Mouse (Mus musculus) olfactory bulb, adult 2 months (tissue): ENCODE measurements around the gene Agl.

Experiments
- CTCF ChIP-seq: fragments of 200-500 bp; IDR thresholded peaks from 2 replicates; pipeline ENCODE4 v1.5.1; 2012; ENCODE audit warnings: low read depth, mild to moderate bottlenecking, low read length, moderate library complexity; ENCODE audit not compliant: insufficient read depth
- POLR2A ChIP-seq: fragments of 200-500 bp; IDR thresholded peaks from 2 replicates; pipeline ENCODE4 v1.6.1; 2012; ENCODE audit warnings: mild to moderate bottlenecking, low read depth, low read length, moderate library complexity; ENCODE audit not compliant: insufficient read depth

GRCm38 (mm10) chr3:116835350-116835749, 27.4 kb upstream of the Agl start:
- TF ChIP-seq CTCF (no peak), POLR2A (no peak)
